35 mouse cellular contexts compared by ENCODE assay signal in genomic region chr9:98397211-98397610, GRCm38 (mm10). TPM values are rescaled to one million over a fixed set of nuclear protein-coding genes. Genes with fewer than 3 reads are reported as not detected.
"Had no signal": no experiment of that assay in that cellular context is flagged by ENCODE, and none has a peak within 500 bp of the region (broad histone marks: within the 10 kb centered on the region; RNA-seq: fewer than 3 reads in every experiment).

No protein-coding gene starts in this region.

- H3K36me3 ChIP-seq: heart, embryonic 10.5 days; heart, embryonic 12.5 days; heart, embryonic 13.5 days; heart, embryonic 15.5 days; hindbrain, embryonic 10.5 days; hindbrain, embryonic 12.5 days; hindbrain, embryonic 13.5 days; hindbrain, embryonic 15.5 days; intestine, embryonic 15.5 days; kidney, embryonic 15.5 days had no signal

- H3K27me3 ChIP-seq: heart, embryonic 12.5 days; heart, embryonic 13.5 days; heart, embryonic 15.5 days; hindbrain, embryonic 12.5 days; hindbrain, embryonic 13.5 days; hindbrain, embryonic 15.5 days; intestine, embryonic 15.5 days; kidney, embryonic 15.5 days had no signal

- H3K9ac ChIP-seq: heart, embryonic 12.5 days; heart, embryonic 13.5 days; heart, embryonic 15.5 days; hindbrain, embryonic 12.5 days; hindbrain, embryonic 13.5 days; hindbrain, embryonic 14.5 days; hindbrain, embryonic 15.5 days; intestine, embryonic 15.5 days; kidney, embryonic 15.5 days had no signal

- H3K27ac ChIP-seq: heart, adult 2 months; heart, embryonic 10.5 days; heart, embryonic 13.5 days; heart, embryonic 15.5 days; hindbrain, embryonic 10.5 days; hindbrain, embryonic 12.5 days; hindbrain, embryonic 13.5 days; hindbrain, embryonic 14.5 days; hindbrain, embryonic 15.5 days; hindbrain, postnatal 0 days; intestine, embryonic 15.5 days; kidney, embryonic 15.5 days; kidney, postnatal 0 days; layer of hippocampus, adult 2 months had no signal

- ATAC-seq: hindbrain, embryonic 16.5 days; hindbrain, postnatal 0 days; inflammation-experienced regulatory T-cells, adult 6 months; intestine, embryonic 15.5 days; intestine, embryonic 16.5 days; intestine, postnatal 0 days had no signal

- H3K9me3 ChIP-seq: heart, embryonic 10.5 days; heart, embryonic 13.5 days; heart, embryonic 15.5 days; hindbrain, embryonic 10.5 days; hindbrain, embryonic 12.5 days; hindbrain, embryonic 13.5 days; hindbrain, embryonic 15.5 days; intestine, embryonic 15.5 days; kidney, embryonic 15.5 days had no signal

- H3K4me3 ChIP-seq: heart, adult 2 months; heart, embryonic 10.5 days; heart, embryonic 12.5 days; heart, embryonic 13.5 days; heart, embryonic 15.5 days; hindbrain, embryonic 10.5 days; hindbrain, embryonic 12.5 days; hindbrain, embryonic 13.5 days; hindbrain, embryonic 15.5 days; intestine, embryonic 15.5 days; kidney, embryonic 15.5 days; layer of hippocampus, adult 2 months had no signal

- H3K4me2 ChIP-seq: heart, embryonic 11.5 days; heart, embryonic 12.5 days; heart, embryonic 13.5 days; heart, embryonic 15.5 days; hindbrain, embryonic 12.5 days; hindbrain, embryonic 13.5 days; hindbrain, embryonic 14.5 days; hindbrain, embryonic 15.5 days; intestine, embryonic 15.5 days; kidney, embryonic 15.5 days had no signal

- H3K4me1 ChIP-seq: heart, embryonic 10.5 days; heart, embryonic 12.5 days; heart, embryonic 13.5 days; heart, embryonic 15.5 days; hindbrain, embryonic 10.5 days; hindbrain, embryonic 12.5 days; hindbrain, embryonic 13.5 days; hindbrain, embryonic 15.5 days; intestine, embryonic 15.5 days; kidney, embryonic 15.5 days had no signal

- DNase-seq: heart, adult 18-20 months; heart, adult 2 months; heart, postnatal 10 days; heart, postnatal 14 days; heart, postnatal 36 days; heart, postnatal 4 days; kidney, adult 11 months; kidney, adult 18-20 months; kidney, adult 2 months; kidney, adult 8-10 months; kidney, adult 9 months; kidney, postnatal 10 days; kidney, postnatal 14 days; kidney, postnatal 36 days; kidney, postnatal 4 days; layer of hippocampus, adult 9-11 months had no signal

RNA-seq across cellular contexts. Expression of gene Rbp1, which starts 25.6 kb away (rescaled TPM):
- polyA plus RNA-seq: inflammation-experienced regulatory T-cells, adult 6 months had no signal
